Mouse (Mus musculus) liver, adult 10 weeks (tissue): Measurements from ENCODE around the gene Xk. TPM values are rescaled to one million over a fixed set of nuclear protein-coding genes. Genes with fewer than 3 reads are reported as not detected.

Experiments used
- polyA plus RNA-seq: library from polyadenylated mRNA; stranded (reverse); fragments of 350-450 nt; fragmentation: Illumina TruSeq; extraction: RNeasy Lipid Tissue Mini Kit (QIAGEN cat#74804); gene quantifications from one replicate; pipeline ENCODE4 v1.2.3, GENCODE M21; 2014; ENCODE audit warnings: low read depth, low replicate concordance

The Xk gene
- polyA plus RNA-seq, result 6.6 TPM

GRCm38 (mm10) chrX:9272460-9273361, at the start of gene Xk:
Xk (plus strand) TSS chrX:9272756.

GRCm38 (mm10) chrX:9256766-9257165, 15.8 kb upstream of the Xk start, which contains the start of gene Gm14862:
Gm14862 (minus strand) TSS chrX:9256899.

GRCm38 (mm10) chrX:9283464-9283863, 10.9 kb downstream of the Xk start, which contains the start of gene H2al1m:
H2al1m (plus strand) TSS chrX:9283764.

GRCm38 (mm10) chrX:9350327-9350726, 77.8 kb downstream of the Xk start, which contains the start of gene H2al1k:
H2al1k (plus strand) TSS chrX:9350627.

Other genes starting within 250 kb of the Xk start
- gene Fthl17e, start 239.3 kb upstream of the Xk start, polyA plus RNA-seq, result not detected
- not detected for gene Fthl17f, start 209.7 kb upstream of the Xk start, polyA plus RNA-seq
- gene 4930402K13Rik, start 168.2 kb upstream of the Xk start, polyA plus RNA-seq, result not detected
- not detected for gene Lancl3, start 72.9 kb upstream of the Xk start, polyA plus RNA-seq
- gene Gm14862, start 15.9 kb upstream of the Xk start, polyA plus RNA-seq, result not detected
- not detected for gene H2al1m, start 11.0 kb downstream of the Xk start, polyA plus RNA-seq
- not detected for gene H2al1k, start 77.9 kb downstream of the Xk start, polyA plus RNA-seq
- 10.9 TPM for gene Cybb, start 215.0 kb downstream of the Xk start, polyA plus RNA-seq